Mouse (Mus musculus): ENCODE results near the gene Abcc6. TPM values are rescaled to one million over a fixed set of nuclear protein-coding genes. Genes with fewer than 3 reads are reported as not detected.

The Abcc6 gene
- total RNA-seq, 2 experiments from 2014 or later: not detected

DNA sequence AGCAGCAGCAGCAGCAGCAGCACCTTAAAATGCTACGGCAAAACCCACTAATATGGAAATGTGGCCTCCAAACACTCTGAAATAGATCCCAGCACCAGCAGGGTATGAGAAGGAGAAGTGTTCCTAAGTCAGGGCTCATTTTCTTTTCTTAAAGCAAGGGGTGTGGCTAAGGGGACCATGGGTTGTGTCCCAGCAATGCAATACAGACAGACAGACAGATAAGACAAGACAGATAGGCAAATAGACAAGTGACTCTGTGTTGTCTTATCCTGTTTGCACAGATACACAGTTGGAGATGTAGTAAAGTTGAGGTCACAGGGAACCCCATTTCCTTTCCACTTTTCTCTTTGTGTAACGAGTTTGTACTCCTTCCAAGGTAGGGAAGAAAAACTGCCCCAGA lies 973 bp upstream of the Abcc6 start:
- ATAC-seq (replicated peaks; ENCODE audit: low FRiP score, low TSS enrichment, poor library complexity, severe bottlenecking): peak; percentile 65

- ATAC-seq (replicated peaks; ENCODE audit: low FRiP score, low TSS enrichment, poor library complexity, severe bottlenecking): no peak
Observed at GRCm38 (mm10) chr7:46029299-46030144, 580 bp downstream of the Abcc6 start.

DNA sequence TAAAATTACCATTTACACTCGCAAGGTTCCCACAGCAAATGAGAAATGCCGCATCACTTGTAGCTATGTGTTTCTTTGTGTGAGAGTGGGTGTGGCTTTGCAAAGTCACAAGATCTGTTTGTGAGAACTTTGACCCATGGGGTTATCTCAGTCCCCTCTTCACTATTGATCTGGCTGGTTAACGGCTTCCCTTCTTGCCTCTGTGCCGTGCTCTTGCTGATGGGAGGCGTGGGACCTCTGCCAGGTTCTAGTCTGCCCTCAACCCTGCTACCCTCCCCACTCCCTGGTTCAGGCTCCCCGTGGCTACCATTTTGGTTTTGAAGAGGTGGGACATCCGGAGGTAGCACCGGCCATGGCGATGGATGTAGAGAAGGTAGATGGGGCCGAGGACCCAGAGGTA lies 1.4 kb downstream of the Abcc6 start:
- no peak for ATAC-seq (replicated peaks; ENCODE audit: low FRiP score, low TSS enrichment, poor library complexity, severe bottlenecking)

GRCm38 (mm10) chr7:46025436-46025835 lies 4.7 kb downstream of the Abcc6 start:
- ATAC-seq (replicated peaks; ENCODE audit: low FRiP score, low TSS enrichment, poor library complexity, severe bottlenecking): no peak

- ATAC-seq (replicated peaks; ENCODE audit: low FRiP score, low TSS enrichment, poor library complexity, severe bottlenecking): no peak
Observed at GRCm38 (mm10) chr7:46021951-46022350, 8.2 kb downstream of the Abcc6 start.

DNA sequence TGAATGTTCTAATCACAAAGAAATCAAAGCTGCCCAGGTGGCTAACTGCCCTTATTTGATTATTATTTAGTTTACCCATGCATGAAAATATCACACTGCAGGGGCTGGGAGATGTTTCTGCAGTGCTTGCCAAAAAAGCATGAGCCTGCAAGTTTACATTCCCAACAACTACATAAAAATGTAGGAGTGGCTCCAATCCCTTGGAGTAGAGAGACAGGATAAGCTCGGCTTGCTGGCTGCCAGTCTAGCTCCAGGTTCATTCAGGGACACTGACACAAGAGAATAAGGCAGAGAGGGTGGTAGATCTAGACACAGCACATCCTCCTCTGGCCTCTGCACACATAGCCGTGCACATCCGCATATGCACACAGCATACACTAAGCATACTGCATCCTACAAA lies 10.5 kb downstream of the Abcc6 start:
- ATAC-seq (replicated peaks; ENCODE audit: low FRiP score, low TSS enrichment, poor library complexity, severe bottlenecking): no peak

- ATAC-seq (replicated peaks; ENCODE audit: low FRiP score, low TSS enrichment, poor library complexity, severe bottlenecking): no peak
Observed at GRCm38 (mm10) chr7:46013266-46014010, 16.7 kb downstream of the Abcc6 start.

GRCm38 (mm10) chr7:46012121-46012520 lies 18.0 kb downstream of the Abcc6 start:
- no peak for ATAC-seq (replicated peaks; ENCODE audit: low FRiP score, low TSS enrichment, poor library complexity, severe bottlenecking)

- ATAC-seq (replicated peaks; ENCODE audit: low FRiP score, low TSS enrichment, poor library complexity, severe bottlenecking): peak; percentile 64
Observed at GRCm38 (mm10) chr7:46009578-46009977, 20.5 kb downstream of the Abcc6 start.

GRCm38 (mm10) chr7:46002748-46003147 lies 27.4 kb downstream of the Abcc6 start:
- 0 out of 2 replicates have a peak, but pooled peaks have one; percentile 58 for ATAC-seq (replicated peaks; ENCODE audit: low FRiP score, low TSS enrichment, poor library complexity, severe bottlenecking)

GRCm38 (mm10) chr7:46000577-46000976 lies 29.5 kb downstream of the Abcc6 start:
- no peak for ATAC-seq (replicated peaks; ENCODE audit: low FRiP score, low TSS enrichment, poor library complexity, severe bottlenecking)

GRCm38 (mm10) chr7:45992470-45992869 lies 37.6 kb downstream of the Abcc6 start:
- ATAC-seq (replicated peaks; ENCODE audit: low FRiP score, low TSS enrichment, poor library complexity, severe bottlenecking): no peak

GRCm38 (mm10) chr7:45988344-45988743 lies 41.8 kb downstream of the Abcc6 start:
- no peak for ATAC-seq (replicated peaks; ENCODE audit: low FRiP score, low TSS enrichment, poor library complexity, severe bottlenecking)

DNA sequence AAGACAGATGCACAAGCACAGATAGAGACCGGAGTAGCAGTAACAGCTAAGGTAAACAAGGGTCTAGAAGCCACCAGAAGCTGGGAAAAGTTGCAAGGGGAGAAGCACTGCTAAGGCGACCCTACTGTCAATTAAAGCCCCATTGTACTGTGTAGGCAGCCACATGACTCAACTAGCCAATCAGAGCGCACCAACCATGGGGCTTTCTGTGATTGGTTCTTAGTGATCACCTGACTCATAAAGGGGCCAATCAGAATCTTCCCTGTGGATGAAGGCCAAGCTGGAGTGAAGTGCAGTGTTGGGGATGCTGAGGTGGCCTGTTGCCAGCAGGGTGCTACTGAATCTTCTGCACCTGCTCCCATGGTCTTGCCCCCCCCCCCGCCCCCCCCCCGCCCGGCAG lies 43.2 kb downstream of the Abcc6 start:
- ATAC-seq (replicated peaks; ENCODE audit: low FRiP score, low TSS enrichment, poor library complexity, severe bottlenecking): no peak

DNA sequence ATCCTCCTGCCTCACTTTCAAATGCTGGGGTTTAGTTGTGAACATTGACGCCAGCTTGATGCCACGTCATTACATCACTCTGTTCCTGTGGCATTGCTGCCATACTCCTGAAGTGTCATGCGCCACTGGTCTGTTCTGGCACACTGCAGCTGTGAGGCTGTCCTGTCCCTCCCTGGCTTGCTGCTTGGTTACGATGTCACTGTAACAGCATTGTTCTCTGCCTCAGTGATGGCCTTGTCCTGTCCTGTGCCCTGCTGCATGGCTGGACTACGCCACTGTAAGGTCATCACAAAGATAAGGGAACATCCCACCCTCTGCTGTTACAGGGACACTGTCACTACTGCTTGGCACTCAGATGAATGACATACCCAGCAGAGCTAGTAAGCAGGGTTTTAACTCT lies 48.5 kb downstream of the Abcc6 start:
- no peak for ATAC-seq (replicated peaks; ENCODE audit: low FRiP score, low TSS enrichment, poor library complexity, severe bottlenecking)

GRCm38 (mm10) chr7:45974512-45974911 lies 55.6 kb downstream of the Abcc6 start:
- no peak for ATAC-seq (replicated peaks; ENCODE audit: low FRiP score, low TSS enrichment, poor library complexity, severe bottlenecking)

GRCm38 (mm10) chr7:45974103-45974502 lies 56.0 kb downstream of the Abcc6 start:
- ATAC-seq (replicated peaks; ENCODE audit: low FRiP score, low TSS enrichment, poor library complexity, severe bottlenecking): no peak

DNA sequence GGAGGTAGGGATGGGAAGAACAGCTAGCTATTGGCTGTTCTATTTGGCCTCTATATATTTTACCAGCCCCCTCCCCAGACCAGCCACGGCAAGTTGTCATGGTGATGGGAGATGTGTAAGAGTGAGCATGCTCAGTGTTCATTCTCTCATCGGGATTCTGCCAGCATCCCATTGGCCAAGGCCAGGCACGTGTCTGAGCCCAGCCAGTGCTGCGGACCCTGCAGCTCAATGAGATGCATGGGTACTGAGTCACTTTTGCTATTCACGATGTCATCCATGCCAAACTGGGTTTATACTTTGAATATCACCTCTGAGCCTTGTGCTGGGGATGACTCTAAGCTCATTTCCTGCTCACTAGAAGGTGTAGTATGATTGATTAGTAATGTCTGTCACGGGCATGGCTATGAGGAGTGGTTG lies 56.8 kb downstream of the Abcc6 start:
- ATAC-seq (replicated peaks; ENCODE audit: low FRiP score, low TSS enrichment, poor library complexity, severe bottlenecking): no peak

- no peak for ATAC-seq (replicated peaks; ENCODE audit: low FRiP score, low TSS enrichment, poor library complexity, severe bottlenecking)
Observed at GRCm38 (mm10) chr7:45971831-45972723, 58.0 kb downstream of the Abcc6 start.

DNA sequence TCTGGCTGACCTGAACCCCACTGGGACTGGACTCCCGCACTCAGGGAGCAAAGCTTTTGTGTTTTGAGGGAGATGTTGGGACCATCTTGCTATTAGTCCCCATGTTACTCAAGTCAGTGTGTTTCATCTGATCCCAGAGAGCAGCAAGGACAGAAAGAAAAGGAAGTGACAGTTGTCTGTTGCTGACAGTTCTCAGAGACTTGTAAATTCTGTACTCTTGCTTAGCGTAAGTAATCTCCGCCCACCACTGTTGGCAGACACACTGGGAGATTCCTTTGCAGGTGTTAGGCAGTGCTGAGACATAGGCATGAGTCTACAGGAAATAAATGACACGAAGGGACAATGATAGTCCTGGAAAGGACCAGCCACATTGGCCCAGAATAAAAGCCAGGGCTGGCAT lies 73.5 kb downstream of the Abcc6 start:
- ATAC-seq (replicated peaks; ENCODE audit: low FRiP score, low TSS enrichment, poor library complexity, severe bottlenecking): no peak

All from megakaryocyte-erythroid progenitor cell, adult 5-6 weeks (primary cell).